31 mouse cellular contexts compared by ENCODE assay signal in genomic region chr14:79227955-79228354, GRCm38 (mm10). TPM values are rescaled to one million over a fixed set of nuclear protein-coding genes. Genes with fewer than 3 reads are reported as not detected.
DNase-seq lines count a peak whose midpoint lies in the region; ATAC-seq lines count a peak whose summit lies in the region.
"Had no signal": no experiment of that assay in that cellular context is flagged by ENCODE, and none has a peak within 500 bp of the region (broad histone marks: within the 10 kb centered on the region; RNA-seq: fewer than 3 reads in every experiment).

No protein-coding gene starts in this region.

- DNase-seq in heart, adult 18-20 months: peak; percentile 46 to 77
- DNase-seq in heart, postnatal 10 days: no peak
- DNase-seq in kidney, adult 9 months: peak; percentile 19
- DNase-seq in lung, postnatal 14 days: no peak
- no peak for DNase-seq in spleen, postnatal 36 days (ENCODE audit: low spot score in 2 of 2)
- DNase-seq: adrenal gland, postnatal 14 days; cerebellum, adult 8-10 months; cerebellum, postnatal 36 days; embryo, embryonic 11 days; gastrocnemius, postnatal 10 days; layer of hippocampus, adult 9-11 months; right cerebral cortex, postnatal 14 days; thymus, postnatal 14 days had no signal

- intact Hi-C loops in heart, postnatal 10 days (cut with DNase I): no loop called here

- H3K27me3 ChIP-seq in kidney, embryonic 15.5 days: no peaks in the 10 kb centered on the region
- no peaks in the 10 kb centered on the region for H3K27me3 ChIP-seq in lung, embryonic 15.5 days
- H3K27me3 ChIP-seq: embryonic facial prominence, embryonic 13.5 days; forebrain, embryonic 13.5 days; hindbrain, embryonic 15.5 days; midbrain, embryonic 15.5 days; neural tube, embryonic 12.5 days had no signal

- H3K4me3 ChIP-seq in kidney, embryonic 15.5 days (replicated peaks): no peak overlapping the region
- no peak overlapping the region for H3K4me3 ChIP-seq in lung, embryonic 15.5 days
- H3K4me3 ChIP-seq: embryonic facial prominence, embryonic 13.5 days; erythroblast, embryonic 14.5 days; forebrain, embryonic 13.5 days; hindbrain, embryonic 15.5 days; left cerebral cortex, adult 2 months; midbrain, embryonic 15.5 days; neural tube, embryonic 12.5 days had no signal

- H3K27ac ChIP-seq in kidney, embryonic 15.5 days: no peak overlapping the region
- H3K27ac ChIP-seq in lung, embryonic 15.5 days: peak overlapping the region; percentile 6; the same call in 1 of the 2 replicates
- H3K27ac ChIP-seq: embryonic facial prominence, embryonic 13.5 days; forebrain, embryonic 13.5 days; hindbrain, embryonic 15.5 days; left cerebral cortex, adult 2 months; midbrain, embryonic 15.5 days; neural tube, embryonic 12.5 days had no signal

- H3K4me2 ChIP-seq in kidney, embryonic 15.5 days: no peak overlapping the region
- H3K4me2 ChIP-seq in lung, embryonic 15.5 days: no peak overlapping the region
- H3K4me2 ChIP-seq: embryonic facial prominence, embryonic 13.5 days; forebrain, embryonic 13.5 days; hindbrain, embryonic 15.5 days; midbrain, embryonic 15.5 days; neural tube, embryonic 12.5 days had no signal

- no peak for ATAC-seq in kidney, embryonic 15.5 days (replicated peaks; ENCODE audit: low FRiP score)
- ATAC-seq in lung, embryonic 15.5 days (ENCODE audit: borderline replicate concordance, extremely low read depth, low FRiP score, low TSS enrichment): no peak
- ATAC-seq: CD4-positive, CD25-positive, alpha-beta regulatory T cell, adult 4 months; forebrain, embryonic 13.5 days; midbrain, embryonic 15.5 days had no signal

- H3K9me3 ChIP-seq in kidney, embryonic 15.5 days (replicated peaks): no peaks in the 10 kb centered on the region
- no peaks in the 10 kb centered on the region for H3K9me3 ChIP-seq in lung, embryonic 15.5 days
- H3K9me3 ChIP-seq: embryonic facial prominence, embryonic 13.5 days; forebrain, embryonic 13.5 days; hindbrain, embryonic 15.5 days; midbrain, embryonic 15.5 days; neural tube, embryonic 12.5 days had no signal

- no peaks in the 10 kb centered on the region for H3K4me1 ChIP-seq in kidney, embryonic 15.5 days
- H3K4me1 ChIP-seq in lung, embryonic 15.5 days: peaks cover 23% of the 10 kb centered on the region
- H3K4me1 ChIP-seq: embryonic facial prominence, embryonic 13.5 days; forebrain, embryonic 13.5 days; hindbrain, embryonic 15.5 days; midbrain, embryonic 15.5 days; neural tube, embryonic 12.5 days had no signal

- H3K36me3 ChIP-seq in kidney, embryonic 15.5 days: no peaks in the 10 kb centered on the region
- H3K36me3 ChIP-seq in lung, embryonic 15.5 days: no peaks in the 10 kb centered on the region
- H3K36me3 ChIP-seq: embryonic facial prominence, embryonic 13.5 days; hindbrain, embryonic 15.5 days; midbrain, embryonic 15.5 days; neural tube, embryonic 12.5 days had no signal

- 44% methylated on average over 4 of the region's 4 CpGs for WGBS in kidney, embryonic 15.5 days
- WGBS in lung, embryonic 15.5 days: 16% methylated on average over 4 of the region's 4 CpGs

- H3K9ac ChIP-seq in kidney, embryonic 15.5 days: no peak overlapping the region
- H3K9ac ChIP-seq in lung, embryonic 15.5 days: no peak overlapping the region
- H3K9ac ChIP-seq: embryonic facial prominence, embryonic 13.5 days; forebrain, embryonic 13.5 days; hindbrain, embryonic 15.5 days; midbrain, embryonic 15.5 days; neural tube, embryonic 12.5 days had no signal

RNA-seq across cellular contexts. Expression of gene Zfp957, which starts 19.2 kb away (rescaled TPM):
- total RNA-seq in heart, adult 18-20 months (2021): not detected
- not detected for total RNA-seq in heart, postnatal 10 days (2021)
- polyA plus RNA-seq in kidney, embryonic 15.5 days (2015; fragmentation: Nextera tagmentation; extraction: Ambion mirVana): 0.14 TPM in 1 of 2 replicates, not detected in the other
- not detected in 2 replicates for polyA plus RNA-seq in lung, embryonic 15.5 days (2015; fragmentation: Nextera tagmentation; extraction: Ambion mirVana)
- total RNA-seq: adrenal gland, postnatal 14 days; gastrocnemius, postnatal 10 days; granulocyte monocyte progenitor cell, adult 5-6 weeks; heart, postnatal 36 days; left cerebral cortex, adult 2 months; left cerebral cortex, postnatal 36 days had no signal
- polyA plus RNA-seq: CD4-positive, CD25-positive, alpha-beta regulatory T cell, adult 4 months; embryonic facial prominence, embryonic 13.5 days; erythroblast, embryonic 14.5 days; forebrain, embryonic 13.5 days; hindbrain, embryonic 15.5 days; intestine, embryonic 14.5 days; kidney, embryonic 16.5 days; large intestine, adult 2 months; limb, embryonic 14.5 days; liver, embryonic 16.5 days; neural tube, embryonic 12.5 days had no signal

Comparison
In these comparisons a context has a peak if more than half of its experiments do, and no peak if none do; other contexts are left out.
1. DNase-seq: peak in heart, adult 18-20 months (2 of 2) and kidney, adult 9 months (single experiment); none in heart, postnatal 10 days (0 of 2), lung, postnatal 14 days (single experiment) and spleen, postnatal 36 days (0 of 2).